Mouse (Mus musculus) intestine, embryonic 14.5 days (tissue): ENCODE data around the gene Sun1. TPM values are rescaled to one million over a fixed set of nuclear protein-coding genes. Genes with fewer than 3 reads are reported as not detected.

ENCODE experiments used
- ATAC-seq: fragments of 200-750 bp; cut with Nextera tagmentation; replicated peaks from 2 replicates; pipeline ENCODE4 v1.8.0; 2017; ENCODE audit warnings: low read depth, moderate number of reproducible peaks, moderate TSS enrichment, moderate library complexity; ENCODE audit not compliant: low FRiP score, low TSS enrichment
- DNase-seq: peaks from one replicate; pipeline ENCODE4 v3.0.0-alpha.2; 2018; ENCODE audit warnings: low spot score
- H3K27ac ChIP-seq: fragments of 300-500 bp; sonication (generic); 2 replicates; pipeline ENCODE4 v1.5.1; 2014; ENCODE audit warnings: low read depth, mild to moderate bottlenecking, control low read depth
- H3K27me3 ChIP-seq: fragments of 300-500 bp; sonication (generic); replicated peaks from 2 replicates; pipeline ENCODE4 v1.6.1; 2014; ENCODE audit warnings: low read length, control low read depth; ENCODE audit not compliant: control insufficient read depth, insufficient read depth
- H3K36me3 ChIP-seq: fragments of 300-500 bp; sonication (generic); 2 replicates; pipeline ENCODE4 v1.6.1; 2014; ENCODE audit warnings: low read length, control low read depth; ENCODE audit not compliant: control insufficient read depth, insufficient read depth
- H3K4me1 ChIP-seq: fragments of 300-500 bp; sonication (generic); replicated peaks from 2 replicates; pipeline ENCODE4 v1.6.1; 2014; ENCODE audit warnings: low read length, control low read depth, mixed read lengths; ENCODE audit not compliant: control insufficient read depth, insufficient read depth
- H3K4me2 ChIP-seq: fragments of 300-500 bp; sonication (generic); 2 replicates; pipeline ENCODE4 v1.6.1; 2014; ENCODE audit warnings: low read length
- H3K4me3 ChIP-seq: fragments of 300-500 bp; sonication (generic); 2 replicates; pipeline ENCODE4 v1.5.1; 2014; ENCODE audit warnings: low read depth, low read length, control low read depth, mixed read lengths
- H3K9ac ChIP-seq: fragments of 300-500 bp; sonication (generic); 2 replicates; pipeline ENCODE4 v1.6.1; 2014; ENCODE audit warnings: mild to moderate bottlenecking, low read length
- H3K9me3 ChIP-seq: fragments of 300-500 bp; sonication (generic); 2 replicates; pipeline ENCODE4 v1.6.1; 2016; ENCODE audit warnings: low read length, control low read depth; ENCODE audit not compliant: control insufficient read depth
- WGBS: fragments of 180-500 bp; shearing (Covaris S2); extraction: QIAGEN DNeasy Blood & Tissue Kit; methylation state at CpG from one replicate; pipeline ENCODE4 v1.1.7; 2014; 5-methylcytosine and 5-hydroxymethylcytosine counted together
- polyA plus RNA-seq: library from polyadenylated mRNA; unstranded; fragments of >200 nt; fragmentation: Nextera tagmentation; extraction: Ambion mirVana; gene quantifications from 2 replicates; pipeline ENCODE4 v1.2.1, GENCODE M21; 2014

The Sun1 gene
- polyA plus RNA-seq, 1 experiment from 2014 or later: 54.7 TPM

GRCm38 (mm10) chr5:139211737-139212385 lies 11.4 kb downstream of the Sun1 start:
- ATAC-seq (no peak), DNase-seq (no peak)
- Histone ChIP-seq H3K27me3 (no peaks in the 10 kb centered on the region), H3K4me1 (0 out of 2 replicates have a peak, but pooled peaks cover 2% of the 10 kb centered on the region), H3K4me3 (no peak overlapping the region), H3K9ac (no peak overlapping the region), H3K4me2 (no peak overlapping the region), H3K36me3 (peaks cover 29% of the 10 kb centered on the region), H3K9me3 (no peaks in the 10 kb centered on the region), H3K27ac (no peak overlapping the region)
- 79% methylated on average over 11 of the region's 11 CpGs for WGBS

DNA sequence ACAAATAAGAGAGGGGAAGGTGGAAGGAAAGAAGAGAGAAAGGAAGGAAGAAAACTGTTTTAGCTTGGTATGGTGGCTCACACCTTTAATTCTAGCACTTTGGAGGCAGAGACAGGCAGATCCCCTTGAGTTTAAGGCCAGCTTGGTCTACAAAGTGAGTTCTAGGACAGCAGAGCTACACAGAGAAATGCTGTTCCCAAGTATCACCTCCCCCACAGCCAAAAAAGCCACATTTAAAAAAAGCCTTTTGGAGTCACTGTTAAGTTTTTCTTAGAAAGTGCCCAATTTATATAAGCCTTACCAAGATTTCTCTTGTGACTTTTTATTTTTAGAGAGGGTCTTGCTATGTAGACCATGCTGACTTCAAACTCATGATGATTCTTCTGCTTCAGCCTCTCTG lies 13.9 kb downstream of the Sun1 start:
- DNase-seq (no peak), ATAC-seq (no peak)
- Histone ChIP-seq H3K36me3 (peaks cover 27% of the 10 kb centered on the region), H3K27ac (no peak overlapping the region), H3K27me3 (no peaks in the 10 kb centered on the region), H3K9ac (no peak overlapping the region), H3K9me3 (no peaks in the 10 kb centered on the region), H3K4me3 (no peak overlapping the region), H3K4me2 (no peak overlapping the region), H3K4me1 (0 out of 2 replicates have a peak, but pooled peaks cover 2% of the 10 kb centered on the region)

- H3K4me3 ChIP-seq: no peak overlapping the region
- no peak overlapping the region for H3K9ac ChIP-seq
- no peak overlapping the region for H3K4me2 ChIP-seq
- WGBS: 95% methylated on average over 5 of the region's 5 CpGs
- ATAC-seq (no peak), DNase-seq (no peak)
- H3K9me3 ChIP-seq: no peaks in the 10 kb centered on the region
- no peaks in the 10 kb centered on the region for H3K27me3 ChIP-seq
- H3K36me3 ChIP-seq: peaks cover 27% of the 10 kb centered on the region
- H3K4me1 ChIP-seq: 0 out of 2 replicates have a peak, but pooled peaks cover 2% of the 10 kb centered on the region
- no peak overlapping the region for H3K27ac ChIP-seq
These were observed 14.7 kb downstream of the Sun1 start for GRCm38 (mm10) chr5:139215184-139215583.

DNA sequence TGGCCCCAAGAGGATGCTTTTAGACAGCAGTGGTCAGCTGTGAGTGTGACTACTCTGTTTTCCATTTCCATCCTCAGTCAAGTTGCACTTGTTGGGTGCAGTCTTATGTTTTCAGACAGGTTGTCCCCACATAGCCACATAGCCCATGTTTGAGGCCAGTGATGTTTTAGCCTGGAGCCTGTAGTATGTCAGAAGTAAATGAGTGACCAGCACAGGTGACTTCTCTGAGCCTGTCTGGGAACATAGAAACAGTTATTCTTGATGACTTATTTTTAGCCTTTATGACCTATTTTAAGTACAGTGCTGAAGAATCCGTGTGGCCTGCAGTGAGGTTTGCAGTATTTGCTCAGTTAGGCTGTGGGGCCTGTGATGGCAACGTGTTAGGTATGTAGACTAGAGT lies 15.7 kb downstream of the Sun1 start:
- Histone ChIP-seq H3K9ac (no peak overlapping the region), H3K4me1 (0 out of 2 replicates have a peak, but pooled peaks cover 2% of the 10 kb centered on the region)
- 87% methylated on average over 2 of the region's 2 CpGs for WGBS

GRCm38 (mm10) chr5:139216774-139217173 lies 16.3 kb downstream of the Sun1 start:
- Histone ChIP-seq H3K27me3 (no peaks in the 10 kb centered on the region), H3K36me3 (peaks cover 35% of the 10 kb centered on the region), H3K4me1 (0 out of 2 replicates have a peak, but pooled peaks cover 2% of the 10 kb centered on the region), H3K9me3 (no peaks in the 10 kb centered on the region), H3K9ac (no peak overlapping the region), H3K4me3 (no peak overlapping the region), H3K27ac (no peak overlapping the region), H3K4me2 (no peak overlapping the region)
- 83% methylated on average over 3 of the region's 3 CpGs for WGBS
- no peak for DNase-seq
- ATAC-seq: no peak

More for the DNA sequence above, 15.7 kb downstream of the Sun1 start:
- DNase-seq (no peak), ATAC-seq (no peak)
- Histone ChIP-seq H3K27ac (no peak overlapping the region), H3K9me3 (no peaks in the 10 kb centered on the region), H3K4me2 (no peak overlapping the region), H3K4me3 (no peak overlapping the region), H3K27me3 (no peaks in the 10 kb centered on the region), H3K36me3 (peaks cover 29% of the 10 kb centered on the region)

DNA sequence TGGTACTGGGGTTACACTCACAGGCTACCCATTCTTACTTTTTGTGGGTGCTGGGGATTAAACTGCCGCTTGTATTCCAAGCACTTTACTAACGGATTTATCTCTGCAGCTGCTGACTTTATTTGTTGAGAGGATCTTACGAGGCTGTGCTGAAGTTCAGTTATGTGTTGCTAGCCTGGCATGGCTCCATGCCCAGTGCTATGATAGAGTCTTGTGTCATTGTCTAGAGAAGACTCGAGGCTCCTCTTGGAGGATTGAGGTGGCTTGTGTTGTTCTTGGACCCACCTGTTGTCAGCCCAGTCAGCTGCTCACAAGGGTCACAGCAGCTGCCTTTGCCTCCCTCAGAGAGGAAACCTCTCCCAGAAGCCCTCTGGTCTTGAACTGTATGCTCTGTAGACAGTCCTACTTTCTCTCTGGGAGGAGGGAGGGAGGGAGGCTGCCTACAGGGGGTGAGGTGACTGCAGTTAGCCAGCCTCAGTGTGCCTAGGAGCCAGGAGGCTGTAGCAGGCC lies 19.6 kb downstream of the Sun1 start:
- 85% methylated on average over 4 of the region's 4 CpGs for WGBS
- H3K27me3 ChIP-seq: no peaks in the 10 kb centered on the region
- DNase-seq (no peak), ATAC-seq (no peak)
- no peak overlapping the region for H3K4me2 ChIP-seq
- H3K9ac ChIP-seq: no peak overlapping the region
- no peaks in the 10 kb centered on the region for H3K4me1 ChIP-seq
- peaks cover 64% of the 10 kb centered on the region for H3K36me3 ChIP-seq
- no peak overlapping the region for H3K4me3 ChIP-seq
- no peak overlapping the region for H3K27ac ChIP-seq
- H3K9me3 ChIP-seq: no peaks in the 10 kb centered on the region

DNA sequence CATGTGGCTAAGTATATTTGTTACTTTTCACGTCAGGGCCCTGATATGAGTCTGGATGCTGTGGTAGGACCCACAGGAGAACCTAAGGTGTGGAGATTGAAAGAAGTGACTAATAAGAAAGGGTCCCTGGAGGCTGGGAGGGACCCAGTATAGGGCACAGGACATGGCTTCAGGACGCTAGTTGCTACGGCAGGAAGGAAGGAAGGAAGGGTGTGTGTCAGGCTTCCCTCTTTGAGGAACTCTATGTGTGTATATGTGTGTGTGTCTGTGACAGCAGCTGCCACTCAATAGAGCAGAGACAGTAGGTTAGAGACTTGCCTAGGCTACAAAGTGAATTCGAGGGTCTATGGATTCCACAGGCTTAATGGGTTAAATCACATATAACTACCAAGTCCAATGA lies 20.2 kb downstream of the Sun1 start:
- Histone ChIP-seq H3K4me3 (no peak overlapping the region), H3K36me3 (peaks cover 64% of the 10 kb centered on the region), H3K9me3 (no peaks in the 10 kb centered on the region), H3K27me3 (no peaks in the 10 kb centered on the region), H3K4me2 (no peak overlapping the region), H3K27ac (no peak overlapping the region), H3K4me1 (no peaks in the 10 kb centered on the region), H3K9ac (no peak overlapping the region)
- ATAC-seq (no peak), DNase-seq (no peak)
- WGBS: 89% methylated on average over 4 of the region's 4 CpGs

GRCm38 (mm10) chr5:139223331-139223730 lies 22.9 kb downstream of the Sun1 start:
- Histone ChIP-seq H3K9ac (no peak overlapping the region), H3K4me3 (no peak overlapping the region), H3K4me1 (no peaks in the 10 kb centered on the region), H3K9me3 (no peaks in the 10 kb centered on the region), H3K27me3 (no peaks in the 10 kb centered on the region), H3K4me2 (no peak overlapping the region), H3K27ac (no peak overlapping the region), H3K36me3 (peaks cover 76% of the 10 kb centered on the region)
- whole genome bisulfite sequencing: 95% methylated on average over 10 of the region's 10 CpGs
- ATAC-seq: no peak
- no peak for DNase-seq

DNA sequence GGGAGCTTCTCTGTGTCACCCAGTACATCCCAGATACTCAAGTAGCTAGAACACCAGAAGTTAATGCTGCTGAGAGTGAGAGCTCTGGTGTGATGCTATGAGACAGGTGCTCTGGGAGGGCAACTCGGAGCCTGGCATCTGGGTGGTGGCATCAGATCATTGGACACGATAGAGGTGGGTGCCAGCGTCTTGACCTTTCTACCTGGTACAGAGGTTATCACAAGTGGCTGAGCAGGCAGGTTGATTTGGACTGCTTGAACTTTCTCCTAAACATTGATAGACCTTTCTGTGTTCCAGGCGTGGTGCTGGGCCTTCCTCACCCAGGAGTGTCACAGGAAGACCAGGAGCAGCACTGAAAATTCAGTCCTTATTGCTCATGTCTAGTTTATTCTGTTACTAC lies 26.8 kb downstream of the Sun1 start:
- Histone ChIP-seq H3K27me3 (no peaks in the 10 kb centered on the region), H3K36me3 (peaks cover 96% of the 10 kb centered on the region), H3K9ac (no peak overlapping the region), H3K4me2 (no peak overlapping the region), H3K9me3 (no peaks in the 10 kb centered on the region), H3K4me1 (no peaks in the 10 kb centered on the region), H3K27ac (no peak overlapping the region), H3K4me3 (no peak overlapping the region)
- WGBS: 91% methylated on average over 4 of the region's 4 CpGs
- ATAC-seq (no peak), DNase-seq (no peak)
